Mouse (Mus musculus) B cell, adult 62 days (primary cell): Measurements from ENCODE around the gene Pax7. TPM values are rescaled to one million over a fixed set of nuclear protein-coding genes. Genes with fewer than 3 reads are reported as not detected.

Source experiments
- total RNA-seq: library from RNA; stranded (reverse); gene quantifications from 4 replicates; pipeline ENCODE4 v1.2.4, GENCODE M21; 2023

Gene Pax7
- 0.12 to 0.13 TPM in 2 of 4 replicates, not detected in the others for total RNA-seq

GRCm38 (mm10) chr4:139833036-139833634 lies at the start of gene Pax7:
TSS of gene Pax7 (minus strand) at chr4:139833528.

Other genes with a start within 250 kb of the Pax7 start
- not detected in 4 replicates for gene Gm21969, start 230.3 kb downstream of the Pax7 start, total RNA-seq
- gene Aldh4a1, start 210.7 kb downstream of the Pax7 start, total RNA-seq: 14.4 to 17.6 TPM (median 16.2 TPM) in 4 replicates
- 0.30 TPM in 1 of 4 replicates, not detected in the others for gene Tas1r2, start 180.0 kb downstream of the Pax7 start, total RNA-seq
- 0.06 TPM in 1 of 4 replicates, not detected in the others for gene Klhdc7a, start 134.5 kb upstream of the Pax7 start, total RNA-seq